Mouse (Mus musculus): ENCODE data around the gene Muc5b.

Muc5b gene

GRCm38 (mm10) chr7:141902791-141903190, 63.9 kb downstream of the Muc5b start:
- DNase-seq (ENCODE audit: low read depth), result no peak

- no peak for DNase-seq (ENCODE audit: low read depth)
Observed at GRCm38 (mm10) chr7:141908591-141908990, 69.7 kb downstream of the Muc5b start.

GRCm38 (mm10) chr7:141911305-141911704, 72.4 kb downstream of the Muc5b start:
- no peak for DNase-seq (ENCODE audit: low read depth)

- DNase-seq (ENCODE audit: low read depth), result no peak
Observed at GRCm38 (mm10) chr7:141918407-141918806, 79.5 kb downstream of the Muc5b start, which contains the start of gene Tollip. Gene Tollip, minus strand, starts transcription at chr7:141918507.

Measured in c-Kit-positive CD71-positive TER-119-negative erythroid progenitor cells, embryonic 14.5 days (primary cell).